Mouse (Mus musculus) heart, postnatal 14 days (tissue): ENCODE results near the gene Nppc. TPM values are rescaled to one million over a fixed set of nuclear protein-coding genes. Genes with fewer than 3 reads are reported as not detected.

Experiments
- DNase-seq, 2 experiments: peaks; one replicate each; pipeline ENCODE4 v3.0.0; 2021 to 2022
- intact Hi-C: fragments of 180-260 bp; cut with DNase I; formaldehyde crosslinking; loops from one replicate; pipeline ENCODE4 v1.15.1; 2025
- total RNA-seq, 2 experiments: library from RNA; stranded (reverse); gene quantifications; 2 replicates each; pipeline ENCODE4 v1.2.3; 2021

Nppc gene
- total RNA-seq, 2 experiments from 2014 or later = 0.62 to 0.63 TPM

- DNase-seq = peak in 1 of 2 experiments; percentile 15
- intact Hi-C loops = no loop called here
These were observed 13.3 kb downstream of the Nppc start for GRCm38 (mm10) chr1:86657071-86657470.

- intact Hi-C loops = loop anchor here (5.0 kb wide), 1 partner anchor 535 kb away; no protein-coding TSS in a partner anchor
These were observed 17.7 kb downstream of the Nppc start for GRCm38 (mm10) chr1:86652675-86653074.

GRCm38 (mm10) chr1:86650272-86650671, 20.1 kb downstream of the Nppc start:
- intact Hi-C loops = loop anchor here (1.0 to 5.0 kb wide), 2 partner anchors 392 to 537 kb away; no protein-coding TSS in a partner anchor
- DNase-seq = peak; percentile 67 to 70

More at GRCm38 (mm10) chr1:86652675-86653074, 17.7 kb downstream of the Nppc start:
- DNase-seq = no peak

- intact Hi-C loops = no loop called here
- DNase-seq = no peak
These were observed 22.9 kb downstream of the Nppc start for GRCm38 (mm10) chr1:86647517-86647916.

GRCm38 (mm10) chr1:86643101-86643809, 27.1 kb downstream of the Nppc start:
- no peak for DNase-seq
- intact Hi-C loops = no loop called here

- intact Hi-C loops = no loop called here
- no peak for DNase-seq
These were observed 35.5 kb downstream of the Nppc start for GRCm38 (mm10) chr1:86634751-86635359.

- no peak for DNase-seq
- intact Hi-C loops = no loop called here
These were observed 36.3 kb downstream of the Nppc start for GRCm38 (mm10) chr1:86633840-86634750.

- DNase-seq = no peak
- intact Hi-C loops = no loop called here
These were observed 36.9 kb downstream of the Nppc start for GRCm38 (mm10) chr1:86633434-86633833.

GRCm38 (mm10) chr1:86632732-86633380, 37.5 kb downstream of the Nppc start:
- DNase-seq = no peak

GRCm38 (mm10) chr1:86630527-86630926, 39.8 kb downstream of the Nppc start:
- intact Hi-C loops = no loop called here
- DNase-seq = no peak

More at GRCm38 (mm10) chr1:86632732-86633380, 37.5 kb downstream of the Nppc start:
- intact Hi-C loops = no loop called here

GRCm38 (mm10) chr1:86629936-86630335, 40.4 kb downstream of the Nppc start:
- DNase-seq = no peak
- intact Hi-C loops = no loop called here

- no peak for DNase-seq
- intact Hi-C loops = no loop called here
These were observed 42.1 kb downstream of the Nppc start for GRCm38 (mm10) chr1:86628270-86628669.

- no peak for DNase-seq
- intact Hi-C loops = no loop called here
These were observed 47.1 kb downstream of the Nppc start for GRCm38 (mm10) chr1:86623001-86624000.

- intact Hi-C loops = no loop called here
- DNase-seq = no peak
These were observed 48.1 kb downstream of the Nppc start for GRCm38 (mm10) chr1:86622296-86622695.

- peak; percentile 44 to 78 for DNase-seq
- intact Hi-C loops = loop anchor here (1.0 to 5.0 kb wide), 2 partner anchors 424 to 569 kb away; no protein-coding TSS in a partner anchor
These were observed 51.8 kb downstream of the Nppc start for GRCm38 (mm10) chr1:86618454-86619125.
